Mouse (Mus musculus): Measurements from ENCODE around the gene Kalrn. TPM values are rescaled to one million over a fixed set of nuclear protein-coding genes. Genes with fewer than 3 reads are reported as not detected.

Kalrn gene
- polyA plus RNA-seq, 1 experiment from 2014 or later, result 30.0 TPM

- no peaks in the 10 kb centered on the region for H3K9me3 ChIP-seq
- 94% methylated on average over 11 of the region's 11 CpGs for WGBS
- ATAC-seq (ENCODE audit: low FRiP score), result no peak
- H3K9ac ChIP-seq, result no peak overlapping the region
- no peaks in the 10 kb centered on the region; the same call in none of the 2 replicates for H3K4me1 ChIP-seq
- no peak overlapping the region for H3K4me2 ChIP-seq
- peaks cover 74% of the 10 kb centered on the region for H3K36me3 ChIP-seq (replicated peaks)
- no peaks in the 10 kb centered on the region for H3K27me3 ChIP-seq
- no peak overlapping the region for H3K4me3 ChIP-seq (replicated peaks)
- no peak overlapping the region for H3K27ac ChIP-seq
Measured at GRCm38 (mm10) chr16:34172572-34173181, 400.7 kb downstream of the Kalrn start.

- Histone ChIP-seq H3K9ac (no peak overlapping the region), H3K4me3 (replicated peaks) (no peak overlapping the region), H3K36me3 (replicated peaks) (peaks cover 37% of the 10 kb centered on the region), H3K27me3 (no peaks in the 10 kb centered on the region), H3K4me2 (no peak overlapping the region), H3K9me3 (no peaks in the 10 kb centered on the region), H3K4me1 (peaks cover 9% of the 10 kb centered on the region), H3K27ac (0 out of 2 replicates have a peak overlapping the region, but pooled peaks have one; percentile 57)
- ATAC-seq (ENCODE audit: low FRiP score), result no peak
- 36% methylated on average over 5 of the region's 5 CpGs for WGBS
Measured at GRCm38 (mm10) chr16:34167042-34167441, 406.3 kb downstream of the Kalrn start.

- Histone ChIP-seq H3K9ac (no peak overlapping the region), H3K27me3 (no peaks in the 10 kb centered on the region), H3K9me3 (no peaks in the 10 kb centered on the region), H3K4me2 (no peak overlapping the region), H3K4me3 (replicated peaks) (no peak overlapping the region), H3K27ac (no peak overlapping the region), H3K36me3 (replicated peaks) (peaks cover 30% of the 10 kb centered on the region), H3K4me1 (peaks cover 9% of the 10 kb centered on the region)
- no peak for ATAC-seq (ENCODE audit: low FRiP score)
- WGBS, result 73% methylated on average over 9 of the region's 9 CpGs
Measured at GRCm38 (mm10) chr16:34163086-34163485, 410.2 kb downstream of the Kalrn start.

GRCm38 (mm10) chr16:34159576-34159975, 413.8 kb downstream of the Kalrn start:
- Histone ChIP-seq H3K4me1 (no peaks in the 10 kb centered on the region), H3K27me3 (no peaks in the 10 kb centered on the region), H3K9me3 (no peaks in the 10 kb centered on the region), H3K9ac (no peak overlapping the region), H3K27ac (no peak overlapping the region), H3K36me3 (replicated peaks) (peaks cover 24% of the 10 kb centered on the region; the same call in 1 of the 2 replicates), H3K4me2 (no peak overlapping the region), H3K4me3 (replicated peaks) (no peak overlapping the region)
- ATAC-seq (ENCODE audit: low FRiP score), result no peak
- 91% methylated on average over 3 of the region's 3 CpGs for WGBS

- Histone ChIP-seq H3K4me3 (replicated peaks) (no peak overlapping the region), H3K9ac (no peak overlapping the region), H3K4me1 (no peaks in the 10 kb centered on the region), H3K4me2 (no peak overlapping the region), H3K36me3 (replicated peaks) (peaks cover 14% of the 10 kb centered on the region; the same call in 1 of the 2 replicates), H3K27me3 (no peaks in the 10 kb centered on the region), H3K27ac (no peak overlapping the region), H3K9me3 (no peaks in the 10 kb centered on the region)
- no peak for ATAC-seq (ENCODE audit: low FRiP score)
- 62% methylated on average over 4 of the region's 4 CpGs for WGBS
Measured at GRCm38 (mm10) chr16:34157386-34158135, 415.8 kb downstream of the Kalrn start.

GRCm38 (mm10) chr16:34155696-34156095, 417.6 kb downstream of the Kalrn start:
- no peaks in the 10 kb centered on the region for H3K27me3 ChIP-seq
- ATAC-seq (ENCODE audit: low FRiP score), result no peak
- 0 out of 2 replicates have a peak, but pooled peaks cover 6% of the 10 kb centered on the region for H3K36me3 ChIP-seq (replicated peaks)
- H3K27ac ChIP-seq, result no peak overlapping the region
- no peak overlapping the region for H3K4me2 ChIP-seq
- no peaks in the 10 kb centered on the region for H3K4me1 ChIP-seq
- WGBS, result 86% methylated on average over 3 of the region's 3 CpGs
- H3K9me3 ChIP-seq, result no peaks in the 10 kb centered on the region
- H3K9ac ChIP-seq, result no peak overlapping the region
- H3K4me3 ChIP-seq (replicated peaks), result no peak overlapping the region

- WGBS, result 84% methylated on average over 3 of the region's 3 CpGs
- Histone ChIP-seq H3K36me3 (replicated peaks) (0 out of 2 replicates have a peak, but pooled peaks cover 5% of the 10 kb centered on the region), H3K4me2 (no peak overlapping the region), H3K27ac (no peak overlapping the region), H3K9ac (no peak overlapping the region), H3K9me3 (no peaks in the 10 kb centered on the region), H3K27me3 (no peaks in the 10 kb centered on the region), H3K4me1 (no peaks in the 10 kb centered on the region), H3K4me3 (replicated peaks) (no peak overlapping the region)
- no peak for ATAC-seq (ENCODE audit: low FRiP score)
Measured at GRCm38 (mm10) chr16:34154903-34155302, 418.4 kb downstream of the Kalrn start.

- Histone ChIP-seq H3K36me3 (replicated peaks) (no peaks in the 10 kb centered on the region; the same call in 1 of the 2 replicates), H3K9me3 (no peaks in the 10 kb centered on the region), H3K27ac (no peak overlapping the region), H3K27me3 (no peaks in the 10 kb centered on the region), H3K4me3 (replicated peaks) (no peak overlapping the region), H3K4me2 (no peak overlapping the region), H3K4me1 (no peaks in the 10 kb centered on the region), H3K9ac (no peak overlapping the region)
- WGBS, result 76% methylated on average over 3 of the region's 3 CpGs
- ATAC-seq (ENCODE audit: low FRiP score), result no peak
Measured at GRCm38 (mm10) chr16:34151528-34152071, 421.7 kb downstream of the Kalrn start.

- Histone ChIP-seq H3K9me3 (no peaks in the 10 kb centered on the region), H3K4me1 (0 out of 2 replicates have a peak, but pooled peaks cover 4% of the 10 kb centered on the region), H3K27me3 (no peaks in the 10 kb centered on the region), H3K36me3 (replicated peaks) (no peaks in the 10 kb centered on the region; the same call in none of the 2 replicates), H3K4me2 (no peak overlapping the region), H3K4me3 (replicated peaks) (no peak overlapping the region), H3K9ac (no peak overlapping the region), H3K27ac (no peak overlapping the region)
- WGBS, result 81% methylated on average over 8 of the region's 8 CpGs
- no peak for ATAC-seq (ENCODE audit: low FRiP score)
Measured at GRCm38 (mm10) chr16:34141670-34142069, 431.7 kb downstream of the Kalrn start.

GRCm38 (mm10) chr16:34135074-34135473, 438.3 kb downstream of the Kalrn start:
- Histone ChIP-seq H3K27me3 (no peaks in the 10 kb centered on the region), H3K36me3 (replicated peaks) (no peaks in the 10 kb centered on the region), H3K9ac (no peak overlapping the region), H3K27ac (no peak overlapping the region), H3K4me2 (no peak overlapping the region), H3K9me3 (no peaks in the 10 kb centered on the region), H3K4me3 (replicated peaks) (no peak overlapping the region), H3K4me1 (no peaks in the 10 kb centered on the region)
- WGBS, result 76% methylated on average over 2 of the region's 2 CpGs
- ATAC-seq (ENCODE audit: low FRiP score), result no peak

- Histone ChIP-seq H3K9me3 (no peaks in the 10 kb centered on the region), H3K4me3 (replicated peaks) (no peak overlapping the region), H3K27me3 (no peaks in the 10 kb centered on the region), H3K4me2 (no peak overlapping the region), H3K36me3 (replicated peaks) (no peaks in the 10 kb centered on the region), H3K4me1 (no peaks in the 10 kb centered on the region), H3K27ac (no peak overlapping the region), H3K9ac (no peak overlapping the region)
- 72% methylated on average over 3 of the region's 3 CpGs for WGBS
- no peak for ATAC-seq (ENCODE audit: low FRiP score)
Measured at GRCm38 (mm10) chr16:34134628-34135027, 438.7 kb downstream of the Kalrn start.

- Histone ChIP-seq H3K4me2 (no peak overlapping the region), H3K9ac (no peak overlapping the region), H3K27ac (no peak overlapping the region), H3K9me3 (no peaks in the 10 kb centered on the region), H3K27me3 (no peaks in the 10 kb centered on the region), H3K4me1 (peaks cover 8% of the 10 kb centered on the region), H3K4me3 (replicated peaks) (no peak overlapping the region), H3K36me3 (replicated peaks) (0 out of 2 replicates have a peak, but pooled peaks cover 4% of the 10 kb centered on the region)
- WGBS, result 4% methylated on average over 2 of the region's 2 CpGs
- ATAC-seq (ENCODE audit: low FRiP score), result peak; percentile 23; the same call in 1 of the 2 replicates
Measured at GRCm38 (mm10) chr16:34125595-34125994, 447.7 kb downstream of the Kalrn start.
